Mouse (Mus musculus): ENCODE measurements around the gene Ambra1.
"Not testable (repeated sequence)": the region's sequence is repeated elsewhere in the genome, so short reads cannot be mapped to it uniquely, and the experiment has no call there.

The Ambra1 gene

GRCm38 (mm10) chr2:91729971-91730821 lies at the start of gene Ambra1:
TSS of gene Ambra1 (plus strand) at chr2:91730134.
- CTCF ChIA-PET = no interaction called here

- CTCF ChIA-PET = no interaction called here
Observed at GRCm38 (mm10) chr2:91682850-91683249, 47.1 kb upstream of the Ambra1 start.

- CTCF ChIA-PET = no interaction called here
Observed at GRCm38 (mm10) chr2:91683919-91684318, 46.0 kb upstream of the Ambra1 start.

GRCm38 (mm10) chr2:91689452-91689851 lies 40.5 kb upstream of the Ambra1 start:
- CTCF ChIA-PET = no interaction called here

- CTCF ChIA-PET = no interaction called here
Observed at GRCm38 (mm10) chr2:91695436-91696224, 34.3 kb upstream of the Ambra1 start.

DNA sequence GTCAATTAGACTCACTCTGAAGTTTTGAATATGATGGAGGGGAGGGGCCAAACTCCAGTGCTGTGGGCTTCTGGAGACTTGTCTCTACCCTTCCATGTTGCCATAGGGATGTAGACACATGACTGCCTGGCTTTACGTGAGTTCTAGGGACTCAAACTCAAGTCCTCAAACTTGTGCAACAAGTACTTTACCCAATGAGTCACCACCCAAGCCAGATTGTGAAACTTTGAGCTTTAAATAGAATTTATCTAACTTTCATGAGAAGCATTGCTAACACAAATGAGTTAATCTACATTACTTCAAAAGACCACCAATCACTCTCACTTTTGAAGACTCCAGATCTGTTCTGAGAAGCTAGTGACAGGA lies 33.7 kb upstream of the Ambra1 start:
- CTCF ChIA-PET = no interaction called here

GRCm38 (mm10) chr2:91699225-91699624 lies 30.7 kb upstream of the Ambra1 start:
- CTCF ChIA-PET = no interaction called here

- CTCF ChIA-PET = no interaction called here
Observed at GRCm38 (mm10) chr2:91701366-91701765, 28.6 kb upstream of the Ambra1 start.

DNA sequence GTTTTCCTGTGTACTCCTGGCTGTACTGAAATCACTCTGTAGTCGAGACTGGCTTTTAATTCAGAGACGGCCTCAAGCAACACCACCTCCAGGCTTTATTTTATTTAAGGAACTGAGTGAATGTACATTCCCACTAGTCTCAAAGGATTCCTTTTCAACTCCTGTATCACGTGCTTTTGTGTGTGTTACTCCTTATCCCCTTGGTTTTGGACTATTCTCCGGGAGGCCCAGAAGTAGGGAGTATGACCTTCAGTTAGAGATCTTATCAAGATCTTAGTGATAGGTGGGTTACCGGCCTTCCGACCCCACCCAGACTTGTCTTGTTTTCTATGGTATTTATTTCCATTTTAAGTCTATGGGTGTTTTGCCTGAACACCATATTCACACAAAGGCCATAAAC lies 24.2 kb upstream of the Ambra1 start:
- CTCF ChIA-PET = no interaction called here

- CTCF ChIA-PET = no interaction called here
Observed at GRCm38 (mm10) chr2:91706456-91706855, 23.5 kb upstream of the Ambra1 start.

GRCm38 (mm10) chr2:91708361-91708760 lies 21.6 kb upstream of the Ambra1 start:
- CTCF ChIA-PET = no interaction called here

DNA sequence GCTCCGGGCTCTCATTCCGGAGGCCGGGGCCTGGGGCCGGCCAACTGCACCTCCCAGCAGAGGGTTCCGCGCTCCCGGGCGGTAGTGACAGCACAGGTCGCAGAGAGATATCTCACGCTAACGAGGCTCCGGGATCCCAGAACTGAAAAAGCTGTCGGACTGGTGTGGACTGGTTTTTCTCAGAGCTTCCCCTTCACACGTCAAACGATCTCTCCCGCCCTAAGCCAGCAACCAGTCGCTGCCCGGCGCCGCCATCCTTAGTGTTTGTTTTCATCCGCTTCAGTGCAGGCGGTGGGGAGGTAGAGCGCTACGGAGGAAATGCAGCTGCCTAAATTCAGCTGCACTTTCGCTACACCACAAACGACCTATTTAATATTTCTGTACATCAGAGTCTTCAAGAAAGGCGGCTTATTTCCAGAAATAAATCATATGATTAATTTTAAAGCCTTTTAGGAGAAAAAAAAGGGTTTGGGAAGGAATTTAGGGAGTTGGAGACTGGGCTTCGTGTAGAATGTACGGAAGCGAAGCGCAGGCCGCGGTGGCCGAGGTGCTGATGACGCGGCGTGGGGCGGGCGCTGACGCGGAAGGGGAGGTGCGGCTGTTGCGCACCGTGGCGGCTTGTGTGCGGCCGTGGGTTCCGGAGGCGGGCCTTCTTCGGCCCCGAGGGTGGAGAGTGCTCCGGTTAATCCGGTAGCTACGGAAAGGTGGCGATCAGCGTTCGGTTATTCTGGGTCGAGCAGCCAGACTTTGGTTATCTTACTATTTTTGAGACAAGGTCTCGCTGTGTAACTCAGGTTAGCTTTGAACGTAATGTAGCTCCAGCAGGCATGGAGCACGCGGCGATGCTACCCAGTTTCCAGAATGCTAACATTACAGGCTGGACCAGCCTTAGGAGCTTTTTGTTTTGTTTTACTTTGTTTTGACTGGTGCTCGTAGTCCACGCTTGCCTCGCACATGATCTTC lies 19.4 kb upstream of the Ambra1 start, which contains the start of the genes Atg13 and Harbi1:
Gene Atg13 (minus strand): TSS at position 305 of the 963 bp plus-strand sequence.
Gene Harbi1 (plus strand): TSS at position 581 of the 963 bp plus-strand sequence.
- CTCF ChIA-PET = interaction anchor here (0.5 to 0.7 kb wide), 4 partner anchors 61 to 962 kb away, joined by 3 to 6 read pairs (median 3); partner anchors contain the start of genes Arhgap1 and Zfp408

GRCm38 (mm10) chr2:91711256-91711925 lies 18.5 kb upstream of the Ambra1 start:
- CTCF ChIA-PET = interaction anchor here (0.7 kb wide), 2 partner anchors 64 to 963 kb away, joined by 3 to 6 read pairs; no protein-coding TSS in a partner anchor

GRCm38 (mm10) chr2:91714921-91715320 lies 15.0 kb upstream of the Ambra1 start:
- CTCF ChIA-PET = no interaction called here

DNA sequence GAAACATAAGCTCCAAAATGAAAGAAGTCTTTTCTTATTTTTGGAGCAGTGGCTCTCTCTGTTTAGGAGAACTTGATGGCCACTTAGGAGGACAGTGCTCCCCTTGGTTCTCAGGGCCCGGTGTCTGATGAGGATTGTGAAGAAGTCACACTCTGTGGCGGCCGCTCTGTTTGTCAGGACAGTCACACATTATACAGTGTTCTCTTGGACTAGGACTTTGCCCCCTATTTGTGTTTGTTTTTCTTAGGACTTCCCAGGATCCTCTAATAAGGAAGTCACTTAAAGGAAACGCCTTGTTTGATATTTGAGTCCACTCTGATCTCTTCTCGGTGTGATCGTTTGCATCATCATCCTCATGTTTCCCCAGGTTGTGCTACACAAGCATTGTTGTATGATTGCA lies 11.7 kb upstream of the Ambra1 start:
- CTCF ChIA-PET = no interaction called here

DNA sequence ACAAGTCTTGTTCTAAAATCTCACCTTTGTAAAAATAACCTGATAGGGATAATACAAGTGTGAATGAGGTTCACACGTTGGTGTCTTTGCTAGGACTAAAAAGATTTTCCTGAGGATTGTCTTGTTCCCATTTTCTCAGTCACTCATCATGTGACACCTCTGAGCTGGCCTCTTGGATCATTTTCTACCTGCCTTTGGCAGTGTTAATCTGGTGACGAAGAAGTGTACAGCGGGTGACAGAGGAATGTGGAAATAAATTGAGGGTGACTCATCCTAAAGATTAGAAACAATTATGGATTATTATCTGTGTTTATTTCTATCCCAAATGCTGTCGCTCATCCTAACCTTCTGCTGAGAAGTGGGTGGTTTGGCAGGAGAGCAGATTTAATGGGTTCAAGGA lies 6.6 kb upstream of the Ambra1 start:
- CTCF ChIA-PET = no interaction called here

DNA sequence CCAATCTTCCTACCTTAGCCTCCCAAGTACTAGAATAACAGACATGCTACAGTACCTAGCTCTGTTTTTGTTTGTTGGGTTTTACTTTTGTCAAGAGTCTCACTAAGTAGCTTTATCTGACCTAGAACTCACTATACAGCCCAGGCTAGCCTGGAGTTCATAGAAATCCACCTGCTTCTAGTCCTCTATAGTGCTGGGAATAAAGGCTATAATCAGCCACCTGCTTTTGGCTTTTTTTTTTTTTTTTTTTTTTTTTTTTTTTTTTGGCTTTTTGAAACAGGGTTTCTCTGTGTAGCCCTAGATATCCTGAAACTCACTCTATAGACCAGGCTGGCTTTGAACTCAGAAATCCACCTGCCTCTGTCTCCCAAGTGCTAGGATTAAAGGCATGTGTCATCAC lies 6.0 kb upstream of the Ambra1 start:
- CTCF ChIA-PET = no interaction called here

- CTCF ChIA-PET = no interaction called here
Observed at GRCm38 (mm10) chr2:91724716-91725115, 5.2 kb upstream of the Ambra1 start.

GRCm38 (mm10) chr2:91725476-91725875 lies 4.5 kb upstream of the Ambra1 start:
- CTCF ChIA-PET = not testable (repeated sequence)

GRCm38 (mm10) chr2:91727011-91727410 lies 2.9 kb upstream of the Ambra1 start:
- CTCF ChIA-PET = no interaction called here

GRCm38 (mm10) chr2:91729571-91729970 lies 363 bp upstream of the Ambra1 start:
- CTCF ChIA-PET = interaction anchor here (0.8 kb wide), 1 partner anchor 1488 kb away, joined by 10 read pairs; no protein-coding TSS in a partner anchor
